Mouse (Mus musculus) liver, postnatal 0 days (tissue): ENCODE results near the gene Agbl4.

Source experiments
- CTCF ChIP-seq: sonication (generic); IDR thresholded peaks from 2 replicates; pipeline ENCODE4 v1.5.1; 2016; ENCODE audit warnings: antibody characterized with exemption, low read depth
- EP300 ChIP-seq: IDR thresholded peaks from 2 replicates; pipeline ENCODE4 v1.6.1; 2016; ENCODE audit warnings: antibody characterized with exemption, low read depth, mild to moderate bottlenecking

- no peak for TF ChIP-seq CTCF
- no peak for TF ChIP-seq EP300
These were observed 1241.7 kb downstream of the Agbl4 start for GRCm38 (mm10) chr4:111638948-111639708.
